Mouse (Mus musculus) induced T-regulatory cell, adult 2 months (primary cell): Measurements from ENCODE around the gene Tpm3.
"Not testable (repeated sequence)": the region's sequence is repeated elsewhere in the genome, so short reads cannot be mapped to it uniquely, and the experiment has no call there.

ENCODE experiments used
- DNase-seq: peaks from one replicate; pipeline ENCODE4 v3.0.0-alpha.2; 2012; ENCODE audit warnings: low read depth

Tpm3 gene

GRCm38 (mm10) chr3:90083698-90084324 is 11.4 kb downstream of the Tpm3 start:
- peak; percentile 46 for DNase-seq

- DNase-seq: no peak
Measured at GRCm38 (mm10) chr3:90084790-90085189, 12.3 kb downstream of the Tpm3 start.

- DNase-seq: peak; percentile 41
Measured at GRCm38 (mm10) chr3:90085281-90085680, 12.8 kb downstream of the Tpm3 start.

GRCm38 (mm10) chr3:90086068-90086467 is 13.6 kb downstream of the Tpm3 start:
- DNase-seq: peak; percentile 54

GRCm38 (mm10) chr3:90088617-90089016 is 16.2 kb downstream of the Tpm3 start:
- DNase-seq: no peak

GRCm38 (mm10) chr3:90090892-90091291 is 18.4 kb downstream of the Tpm3 start:
- DNase-seq: no peak

- DNase-seq: no peak
Measured at GRCm38 (mm10) chr3:90094453-90094852, 22.0 kb downstream of the Tpm3 start.

GRCm38 (mm10) chr3:90097928-90098327 is 25.5 kb downstream of the Tpm3 start:
- no peak for DNase-seq

GRCm38 (mm10) chr3:90101010-90101409 is 28.6 kb downstream of the Tpm3 start:
- DNase-seq: peak; percentile 26

GRCm38 (mm10) chr3:90101673-90102072 is 29.2 kb downstream of the Tpm3 start:
- peak; percentile 61 for DNase-seq

- DNase-seq: no peak
Measured at GRCm38 (mm10) chr3:90102239-90102638, 29.8 kb downstream of the Tpm3 start.

- DNase-seq: no peak
Measured at GRCm38 (mm10) chr3:90103176-90103575, 30.7 kb downstream of the Tpm3 start.

GRCm38 (mm10) chr3:90103938-90104337 is 31.5 kb downstream of the Tpm3 start, which contains the start of gene Nup210l:
Gene Nup210l, plus strand, starts transcription at chr3:90104132.
- DNase-seq: no peak

- peak; percentile 35 for DNase-seq
Measured at GRCm38 (mm10) chr3:90111706-90112105, 39.3 kb downstream of the Tpm3 start.

- peak; percentile 42 for DNase-seq
Measured at GRCm38 (mm10) chr3:90114342-90114741, 41.9 kb downstream of the Tpm3 start.

GRCm38 (mm10) chr3:90115526-90115925 is 43.1 kb downstream of the Tpm3 start:
- no peak for DNase-seq

GRCm38 (mm10) chr3:90118132-90118790 is 45.8 kb downstream of the Tpm3 start:
- no peak for DNase-seq

GRCm38 (mm10) chr3:90122036-90122435 is 49.6 kb downstream of the Tpm3 start:
- not testable (repeated sequence) for DNase-seq

- DNase-seq: peak; percentile 28
Measured at GRCm38 (mm10) chr3:90125710-90126109, 53.3 kb downstream of the Tpm3 start.

GRCm38 (mm10) chr3:90127881-90128280 is 55.4 kb downstream of the Tpm3 start:
- DNase-seq: no peak

GRCm38 (mm10) chr3:90132745-90133144 is 60.3 kb downstream of the Tpm3 start:
- DNase-seq: no peak

GRCm38 (mm10) chr3:90133331-90133730 is 60.9 kb downstream of the Tpm3 start:
- no peak for DNase-seq

GRCm38 (mm10) chr3:90134483-90134882 is 62.0 kb downstream of the Tpm3 start:
- no peak for DNase-seq

- no peak for DNase-seq
Measured at GRCm38 (mm10) chr3:90134993-90135392, 62.5 kb downstream of the Tpm3 start.
